Mouse (Mus musculus) erythroblast, embryonic 14.5 days (primary cell): ENCODE data around the gene Ablim2. TPM values are rescaled to one million over a fixed set of nuclear protein-coding genes. Genes with fewer than 3 reads are reported as not detected.

Experiments used
- H3K27me3 ChIP-seq: 2 replicates; pipeline ENCODE4 v1.6.1; 2012; ENCODE audit warnings: inconsistent platforms; ENCODE audit not compliant: control insufficient read depth
- H3K36me3 ChIP-seq: 2 replicates; pipeline ENCODE4 v1.6.1; 2012; ENCODE audit warnings: mild to moderate bottlenecking, inconsistent platforms; ENCODE audit not compliant: control insufficient read depth
- H3K4me1 ChIP-seq: 2 replicates; pipeline ENCODE4 v1.6.1; 2012; ENCODE audit warnings: inconsistent platforms; ENCODE audit not compliant: control insufficient read depth
- H3K4me3 ChIP-seq: replicated peaks from 2 replicates; pipeline ENCODE3; 2012; ENCODE audit warnings: moderate library complexity, mild to moderate bottlenecking, inconsistent platforms
- H3K9me3 ChIP-seq: 2 replicates; pipeline ENCODE4 v1.6.1; 2012; ENCODE audit warnings: low read length, inconsistent platforms, mixed read lengths; ENCODE audit not compliant: control insufficient read depth
- GATA1 ChIP-seq: IDR thresholded peaks from 2 replicates; pipeline ENCODE4 v1.6.1; 2012; ENCODE audit warnings: low read length, inconsistent platforms, mixed read lengths
- TAL1 ChIP-seq: IDR thresholded peaks from 3 replicates; pipeline ENCODE4 v1.6.1; 2012; ENCODE audit warnings: low read length, inconsistent platforms, mixed read lengths
- polyA plus RNA-seq: library from polyadenylated mRNA; stranded (reverse); fragments of >175 nt; gene quantifications from 2 replicates; pipeline ENCODE4 v1.2.3, GENCODE M21; 2012

The Ablim2 gene
- polyA plus RNA-seq, 1 experiment, result not detected

- Histone ChIP-seq H3K9me3 (no peaks in the 10 kb centered on the region), H3K27me3 (no peaks in the 10 kb centered on the region), H3K4me3 (no peak overlapping the region), H3K4me1 (no peaks in the 10 kb centered on the region; the same call in 1 of the 2 replicates), H3K36me3 (no peaks in the 10 kb centered on the region)
- TF ChIP-seq TAL1 (no peak), GATA1 (no peak)
These were observed 37.3 kb downstream of the Ablim2 start for GRCm38 (mm10) chr5:35794942-35795341.

GRCm38 (mm10) chr5:35795481-35796048 is 37.9 kb downstream of the Ablim2 start:
- Histone ChIP-seq H3K4me3 (no peak overlapping the region), H3K9me3 (no peaks in the 10 kb centered on the region), H3K27me3 (no peaks in the 10 kb centered on the region), H3K36me3 (no peaks in the 10 kb centered on the region), H3K4me1 (no peaks in the 10 kb centered on the region)
- TF ChIP-seq GATA1, result no peak
- TF ChIP-seq TAL1, result no peak

GRCm38 (mm10) chr5:35796136-35796535 is 38.5 kb downstream of the Ablim2 start:
- H3K27me3 ChIP-seq, result no peaks in the 10 kb centered on the region
- no peaks in the 10 kb centered on the region for H3K9me3 ChIP-seq
- no peaks in the 10 kb centered on the region for H3K4me1 ChIP-seq
- no peak overlapping the region for H3K4me3 ChIP-seq
- TF ChIP-seq TAL1, result no peak
- no peak for TF ChIP-seq GATA1
- H3K36me3 ChIP-seq, result no peaks in the 10 kb centered on the region

- H3K27me3 ChIP-seq, result no peaks in the 10 kb centered on the region
- no peak overlapping the region for H3K4me3 ChIP-seq
- TF ChIP-seq TAL1, result no peak
- no peaks in the 10 kb centered on the region for H3K4me1 ChIP-seq
- no peaks in the 10 kb centered on the region for H3K9me3 ChIP-seq
- H3K36me3 ChIP-seq, result no peaks in the 10 kb centered on the region
These were observed 41.4 kb downstream of the Ablim2 start for GRCm38 (mm10) chr5:35799090-35799489.

GRCm38 (mm10) chr5:35803416-35803815 is 45.7 kb downstream of the Ablim2 start:
- Histone ChIP-seq H3K4me3 (no peak overlapping the region), H3K4me1 (no peaks in the 10 kb centered on the region), H3K9me3 (no peaks in the 10 kb centered on the region), H3K36me3 (no peaks in the 10 kb centered on the region), H3K27me3 (no peaks in the 10 kb centered on the region)
- TF ChIP-seq GATA1, result no peak
- TF ChIP-seq TAL1, result no peak

GRCm38 (mm10) chr5:35804685-35805084 is 47.0 kb downstream of the Ablim2 start:
- TF ChIP-seq TAL1 (no peak), GATA1 (no peak)
- no peaks in the 10 kb centered on the region for H3K4me1 ChIP-seq
- no peaks in the 10 kb centered on the region for H3K9me3 ChIP-seq
- no peaks in the 10 kb centered on the region for H3K36me3 ChIP-seq
- no peak overlapping the region for H3K4me3 ChIP-seq
- H3K27me3 ChIP-seq, result no peaks in the 10 kb centered on the region

GRCm38 (mm10) chr5:35805209-35805608 is 47.5 kb downstream of the Ablim2 start:
- Histone ChIP-seq H3K27me3 (no peaks in the 10 kb centered on the region), H3K4me3 (no peak overlapping the region), H3K36me3 (no peaks in the 10 kb centered on the region), H3K4me1 (no peaks in the 10 kb centered on the region), H3K9me3 (no peaks in the 10 kb centered on the region)
- TF ChIP-seq GATA1, result no peak
- no peak for TF ChIP-seq TAL1

GRCm38 (mm10) chr5:35807018-35807417 is 49.3 kb downstream of the Ablim2 start:
- H3K9me3 ChIP-seq, result no peaks in the 10 kb centered on the region
- no peaks in the 10 kb centered on the region for H3K36me3 ChIP-seq
- no peak overlapping the region for H3K4me3 ChIP-seq
- TF ChIP-seq GATA1, result no peak
- TF ChIP-seq TAL1, result no peak
- no peaks in the 10 kb centered on the region for H3K4me1 ChIP-seq
- no peaks in the 10 kb centered on the region for H3K27me3 ChIP-seq

GRCm38 (mm10) chr5:35810526-35810925 is 52.8 kb downstream of the Ablim2 start:
- Histone ChIP-seq H3K36me3 (no peaks in the 10 kb centered on the region), H3K4me1 (no peaks in the 10 kb centered on the region), H3K4me3 (no peak overlapping the region), H3K27me3 (no peaks in the 10 kb centered on the region), H3K9me3 (no peaks in the 10 kb centered on the region)
- TF ChIP-seq GATA1 (no peak), TAL1 (no peak)
